Mouse (Mus musculus): Measurements from ENCODE around the gene Brd1. TPM values are rescaled to one million over a fixed set of nuclear protein-coding genes. Genes with fewer than 3 reads are reported as not detected.

Gene Brd1
- polyA plus RNA-seq, 1 experiment from 2014 or later = 7.0 TPM

DNA sequence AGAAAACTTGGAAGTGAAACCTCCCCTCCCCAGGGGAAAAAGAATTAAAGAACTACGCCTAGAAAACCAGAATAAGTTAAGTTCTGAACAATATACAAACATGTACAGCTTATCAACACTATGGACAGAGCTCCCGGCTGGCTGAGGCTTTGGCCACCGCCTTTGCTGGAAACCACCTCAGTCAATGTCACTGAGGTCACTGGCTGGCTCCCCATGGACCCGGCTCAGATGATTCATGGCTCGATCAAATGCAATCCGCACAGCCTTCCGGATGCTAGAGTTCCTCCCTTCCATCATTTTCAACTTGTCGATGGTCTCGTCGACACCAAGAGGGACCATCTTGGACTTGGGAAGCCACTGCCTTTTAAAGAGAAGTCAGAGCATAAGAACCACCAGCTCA lies 45.9 kb downstream of the Brd1 start:
- Histone ChIP-seq H3K9ac (ENCODE audit: low read depth, low read length) (no peak overlapping the region), H3K27ac (ENCODE audit: low read length) (no peak overlapping the region), H3K4me1 (ENCODE audit: control insufficient read depth, low read depth, low read length) (no peaks in the 10 kb centered on the region), H3K4me3 (ENCODE audit: low read depth, low read length) (no peak overlapping the region), H3K36me3 (ENCODE audit: control insufficient read depth, insufficient read depth) (peaks cover 38% of the 10 kb centered on the region), H3K4me2 (ENCODE audit: low read depth, low read length) (no peak overlapping the region), H3K9me3 (replicated peaks; ENCODE audit: control insufficient read depth, low read length) (no peaks in the 10 kb centered on the region), H3K27me3 (ENCODE audit: control insufficient read depth, insufficient read depth, low read depth, low read length) (no peaks in the 10 kb centered on the region)
- WGBS (ENCODE audit: insufficient replicate concordance) = 83% methylated on average over 10 of the region's 10 CpGs
- no peak for ATAC-seq (ENCODE audit: low read depth)

DNA sequence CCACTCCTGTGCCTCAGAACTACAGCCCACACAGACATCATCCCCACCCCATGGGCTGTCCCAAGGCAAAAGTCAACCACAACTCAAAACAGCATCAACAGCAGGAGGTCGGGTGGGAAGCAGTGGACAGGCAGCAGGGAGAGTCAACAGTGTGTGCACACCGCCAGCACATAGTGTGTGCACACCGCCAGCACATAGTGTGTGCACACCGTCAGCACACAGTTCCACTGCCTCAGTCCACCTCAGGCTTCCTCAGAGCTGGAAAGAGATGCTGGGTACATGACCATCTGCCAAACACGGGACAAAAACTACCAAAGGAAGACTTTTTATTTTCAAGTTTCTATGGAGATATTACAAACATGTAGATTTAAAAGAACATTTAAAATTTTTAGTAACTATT lies 47.3 kb downstream of the Brd1 start:
- ATAC-seq (ENCODE audit: low read depth) = no peak
- H3K4me1 ChIP-seq (ENCODE audit: control insufficient read depth, low read depth, low read length) = no peaks in the 10 kb centered on the region
- WGBS (ENCODE audit: insufficient replicate concordance) = 73% methylated on average over 5 of the region's 5 CpGs
- no peaks in the 10 kb centered on the region for H3K9me3 ChIP-seq (replicated peaks; ENCODE audit: control insufficient read depth, low read length)
- no peak overlapping the region for H3K4me3 ChIP-seq (ENCODE audit: low read depth, low read length)
- H3K9ac ChIP-seq (ENCODE audit: low read depth, low read length) = no peak overlapping the region
- no peaks in the 10 kb centered on the region for H3K27me3 ChIP-seq (ENCODE audit: control insufficient read depth, insufficient read depth, low read depth, low read length)
- H3K27ac ChIP-seq (ENCODE audit: low read length) = no peak overlapping the region
- H3K36me3 ChIP-seq (ENCODE audit: control insufficient read depth, insufficient read depth) = peaks cover 37% of the 10 kb centered on the region
- no peak overlapping the region for H3K4me2 ChIP-seq (ENCODE audit: low read depth, low read length)

DNA sequence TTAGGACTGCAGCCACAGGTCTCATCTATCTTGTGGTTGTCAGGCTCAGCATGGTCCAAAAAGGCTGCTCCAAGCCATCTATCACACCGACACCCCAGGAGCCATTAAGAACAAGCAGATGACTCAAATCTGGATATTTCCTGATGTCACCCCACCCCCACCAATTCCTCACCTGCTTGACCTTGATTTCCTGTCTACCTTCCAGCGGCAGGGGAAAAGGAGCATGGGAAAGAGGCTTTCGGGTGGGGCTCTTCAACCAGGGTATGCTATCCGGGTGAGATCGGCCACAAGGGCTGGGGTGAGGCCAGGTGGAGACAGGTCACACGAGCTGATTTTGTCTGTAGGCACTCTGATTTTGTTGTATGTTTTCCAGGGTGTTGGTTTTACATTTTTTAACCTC lies 50.0 kb downstream of the Brd1 start:
- H3K27ac ChIP-seq (ENCODE audit: low read length) = no peak overlapping the region
- H3K9ac ChIP-seq (ENCODE audit: low read depth, low read length) = no peak overlapping the region
- H3K36me3 ChIP-seq (ENCODE audit: control insufficient read depth, insufficient read depth) = peaks cover 17% of the 10 kb centered on the region
- no peaks in the 10 kb centered on the region for H3K27me3 ChIP-seq (ENCODE audit: control insufficient read depth, insufficient read depth, low read depth, low read length)
- no peak overlapping the region for H3K4me2 ChIP-seq (ENCODE audit: low read depth, low read length)
- WGBS (ENCODE audit: insufficient replicate concordance) = 75% methylated on average over 6 of the region's 6 CpGs
- no peaks in the 10 kb centered on the region for H3K4me1 ChIP-seq (ENCODE audit: control insufficient read depth, low read depth, low read length)
- ATAC-seq (ENCODE audit: low read depth) = no peak
- no peak overlapping the region for H3K4me3 ChIP-seq (ENCODE audit: low read depth, low read length)
- no peaks in the 10 kb centered on the region for H3K9me3 ChIP-seq (replicated peaks; ENCODE audit: control insufficient read depth, low read length)

DNA sequence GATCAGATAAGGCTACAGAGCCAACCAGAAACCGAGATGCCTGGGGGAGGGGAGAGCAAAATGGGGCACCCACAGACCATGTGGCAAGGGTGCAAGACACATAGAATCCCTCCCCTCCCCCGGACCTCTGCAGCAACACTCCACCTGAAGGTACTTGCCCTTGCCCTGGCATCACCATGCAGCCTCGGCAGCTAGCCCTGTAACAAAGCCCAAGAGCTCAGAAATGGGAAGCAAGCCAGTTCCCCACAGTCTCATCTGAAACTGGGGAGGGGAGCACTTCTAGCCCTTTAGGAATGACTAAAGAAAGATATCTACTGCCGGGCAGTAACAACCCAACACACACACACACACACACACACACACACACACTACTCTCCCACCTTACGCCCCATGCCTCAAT lies 53.1 kb downstream of the Brd1 start:
- ATAC-seq (ENCODE audit: low read depth) = no peak
- no peaks in the 10 kb centered on the region for H3K4me1 ChIP-seq (ENCODE audit: control insufficient read depth, low read depth, low read length)
- H3K36me3 ChIP-seq (ENCODE audit: control insufficient read depth, insufficient read depth) = no peaks in the 10 kb centered on the region
- H3K4me2 ChIP-seq (ENCODE audit: low read depth, low read length) = no peak overlapping the region
- no peaks in the 10 kb centered on the region for H3K9me3 ChIP-seq (replicated peaks; ENCODE audit: control insufficient read depth, low read length)
- no peak overlapping the region for H3K27ac ChIP-seq (ENCODE audit: low read length)
- H3K27me3 ChIP-seq (ENCODE audit: control insufficient read depth, insufficient read depth, low read depth, low read length) = no peaks in the 10 kb centered on the region
- no peak overlapping the region for H3K9ac ChIP-seq (ENCODE audit: low read depth, low read length)
- WGBS (ENCODE audit: insufficient replicate concordance) = 48% methylated on average over 5 of the region's 5 CpGs
- H3K4me3 ChIP-seq (ENCODE audit: low read depth, low read length) = no peak overlapping the region

DNA sequence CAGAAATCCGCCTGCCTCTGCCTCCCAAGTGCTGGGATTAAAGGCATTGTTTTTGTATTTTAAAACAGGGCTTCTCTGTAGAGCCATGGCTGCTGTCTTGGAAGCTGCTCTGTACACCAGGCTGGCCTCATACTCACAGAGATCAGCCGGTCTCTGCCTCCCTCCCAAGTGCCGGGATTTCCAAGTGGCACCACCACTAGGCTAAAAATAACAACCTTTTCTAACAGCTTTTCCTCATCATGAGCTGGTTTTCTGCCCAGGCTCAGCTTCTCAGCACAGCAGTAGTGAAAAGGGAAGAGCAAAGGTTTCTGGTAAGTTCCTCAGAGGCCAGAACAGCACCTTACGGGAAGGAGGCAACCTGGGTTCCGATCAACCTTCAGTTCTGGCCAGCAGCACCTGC lies 56.5 kb downstream of the Brd1 start:
- no peak for ATAC-seq (ENCODE audit: low read depth)
- WGBS (ENCODE audit: insufficient replicate concordance) = 65% methylated on average over 5 of the region's 5 CpGs

DNA sequence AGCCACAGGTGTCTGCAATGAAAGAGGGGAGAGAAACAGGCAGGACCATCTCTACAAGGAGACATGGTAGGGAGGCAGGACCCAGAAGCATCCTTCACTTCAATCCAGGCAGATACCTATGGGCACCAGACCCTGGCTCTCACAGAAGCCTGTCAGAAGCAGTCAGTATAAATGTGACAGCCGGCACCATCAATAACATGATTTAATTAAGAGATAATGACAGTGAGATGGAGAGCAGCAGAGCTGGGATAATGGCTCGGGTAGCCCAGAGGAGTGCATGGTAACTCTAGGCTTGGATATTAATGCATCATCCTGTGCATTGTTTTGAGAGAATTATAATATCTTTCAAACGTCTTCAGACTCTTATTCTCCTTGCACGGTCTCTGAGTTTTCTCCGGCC lies 58.0 kb downstream of the Brd1 start:
- ATAC-seq (ENCODE audit: low read depth) = no peak
- Histone ChIP-seq H3K27me3 (ENCODE audit: control insufficient read depth, insufficient read depth, low read depth, low read length) (no peaks in the 10 kb centered on the region), H3K36me3 (ENCODE audit: control insufficient read depth, insufficient read depth) (no peaks in the 10 kb centered on the region), H3K9ac (ENCODE audit: low read depth, low read length) (no peak overlapping the region), H3K9me3 (replicated peaks; ENCODE audit: control insufficient read depth, low read length) (no peaks in the 10 kb centered on the region), H3K4me3 (ENCODE audit: low read depth, low read length) (no peak overlapping the region), H3K4me2 (ENCODE audit: low read depth, low read length) (no peak overlapping the region), H3K27ac (ENCODE audit: low read length) (no peak overlapping the region), H3K4me1 (ENCODE audit: control insufficient read depth, low read depth, low read length) (no peaks in the 10 kb centered on the region)
- WGBS (ENCODE audit: insufficient replicate concordance) = 64% methylated on average over 5 of the region's 5 CpGs

More for the DNA sequence above, 56.5 kb downstream of the Brd1 start:
- Histone ChIP-seq H3K27me3 (ENCODE audit: control insufficient read depth, insufficient read depth, low read depth, low read length) (no peaks in the 10 kb centered on the region), H3K36me3 (ENCODE audit: control insufficient read depth, insufficient read depth) (no peaks in the 10 kb centered on the region), H3K27ac (ENCODE audit: low read length) (no peak overlapping the region), H3K9ac (ENCODE audit: low read depth, low read length) (no peak overlapping the region), H3K9me3 (replicated peaks; ENCODE audit: control insufficient read depth, low read length) (no peaks in the 10 kb centered on the region), H3K4me2 (ENCODE audit: low read depth, low read length) (no peak overlapping the region), H3K4me1 (ENCODE audit: control insufficient read depth, low read depth, low read length) (no peaks in the 10 kb centered on the region), H3K4me3 (ENCODE audit: low read depth, low read length) (no peak overlapping the region)

DNA sequence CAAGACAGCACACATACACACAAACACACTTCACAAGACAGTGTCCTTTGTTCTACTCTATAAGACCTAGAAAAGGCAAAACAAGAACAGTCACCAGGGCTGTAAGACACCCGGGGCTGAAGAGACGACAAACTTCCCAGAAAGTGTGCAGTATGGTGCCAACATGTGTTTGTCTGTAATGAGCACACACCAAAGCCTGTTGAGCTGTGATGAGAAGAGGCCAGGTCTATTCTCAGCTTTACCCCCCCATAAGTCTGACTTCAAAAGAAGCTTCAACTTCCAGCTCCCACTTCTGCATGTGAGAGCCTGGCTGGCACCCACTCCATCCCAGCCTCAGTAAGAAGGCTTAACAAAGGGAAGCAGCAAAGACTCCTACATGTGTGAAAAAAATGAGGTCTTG lies 65.3 kb downstream of the Brd1 start:
- no peak for ATAC-seq (ENCODE audit: low read depth)
- Histone ChIP-seq H3K4me1 (ENCODE audit: control insufficient read depth, low read depth, low read length) (no peaks in the 10 kb centered on the region), H3K27me3 (ENCODE audit: control insufficient read depth, insufficient read depth, low read depth, low read length) (no peaks in the 10 kb centered on the region), H3K9me3 (replicated peaks; ENCODE audit: control insufficient read depth, low read length) (no peaks in the 10 kb centered on the region), H3K36me3 (ENCODE audit: control insufficient read depth, insufficient read depth) (no peaks in the 10 kb centered on the region), H3K4me2 (ENCODE audit: low read depth, low read length) (no peak overlapping the region), H3K4me3 (ENCODE audit: low read depth, low read length) (no peak overlapping the region), H3K9ac (ENCODE audit: low read depth, low read length) (no peak overlapping the region), H3K27ac (ENCODE audit: low read length) (no peak overlapping the region)
- WGBS (ENCODE audit: insufficient replicate concordance) = 74% methylated on average over 2 of the region's 2 CpGs

DNA sequence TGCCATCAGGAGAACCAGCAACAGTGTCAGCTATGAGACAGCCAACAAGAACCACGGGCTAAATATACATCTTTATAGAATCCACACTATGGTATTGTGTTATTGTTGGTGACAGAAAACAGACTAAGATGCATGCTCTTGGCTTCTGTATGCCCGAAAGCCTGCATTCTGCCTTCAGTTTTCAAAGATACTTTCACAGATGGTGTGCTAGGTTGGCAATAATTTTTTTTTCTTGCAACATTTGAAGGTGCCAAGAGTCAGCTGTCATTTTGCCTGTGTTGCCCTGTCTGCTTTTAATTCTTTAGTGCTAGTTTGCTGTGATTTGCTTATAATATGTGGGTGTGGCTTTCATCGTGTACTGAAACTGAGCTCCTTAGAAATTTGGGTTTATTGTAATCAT lies 66.4 kb downstream of the Brd1 start:
- no peak overlapping the region for H3K4me3 ChIP-seq (ENCODE audit: low read depth, low read length)
- H3K9ac ChIP-seq (ENCODE audit: low read depth, low read length) = no peak overlapping the region
- H3K36me3 ChIP-seq (ENCODE audit: control insufficient read depth, insufficient read depth) = no peaks in the 10 kb centered on the region
- no peak overlapping the region for H3K27ac ChIP-seq (ENCODE audit: low read length)
- ATAC-seq (ENCODE audit: low read depth) = no peak
- WGBS (ENCODE audit: insufficient replicate concordance) = 64% methylated on average over 3 of the region's 3 CpGs
- no peaks in the 10 kb centered on the region for H3K4me1 ChIP-seq (ENCODE audit: control insufficient read depth, low read depth, low read length)
- no peaks in the 10 kb centered on the region for H3K27me3 ChIP-seq (ENCODE audit: control insufficient read depth, insufficient read depth, low read depth, low read length)
- H3K4me2 ChIP-seq (ENCODE audit: low read depth, low read length) = no peak overlapping the region
- no peaks in the 10 kb centered on the region for H3K9me3 ChIP-seq (replicated peaks; ENCODE audit: control insufficient read depth, low read length)

DNA sequence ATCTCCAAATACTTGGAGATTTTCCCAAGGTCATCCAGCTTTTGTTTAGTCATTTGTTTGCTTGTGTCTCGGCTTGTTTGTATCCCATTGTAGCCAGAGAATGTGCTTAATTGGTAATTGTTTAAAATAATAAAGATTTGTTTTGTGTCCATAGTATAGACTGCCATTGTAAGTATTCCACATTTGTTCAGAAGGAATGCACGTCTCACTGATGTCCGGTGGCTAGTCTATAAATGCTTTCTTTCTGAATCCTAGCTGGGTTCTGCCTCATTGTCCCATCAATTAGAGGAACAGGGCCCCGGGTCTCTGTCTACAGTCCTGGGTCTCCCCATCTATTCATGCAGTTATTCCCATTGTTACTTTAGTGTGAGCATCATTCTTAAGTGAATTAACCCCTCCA lies 68.2 kb downstream of the Brd1 start:
- Histone ChIP-seq H3K27me3 (ENCODE audit: control insufficient read depth, insufficient read depth, low read depth, low read length) (no peaks in the 10 kb centered on the region), H3K4me3 (ENCODE audit: low read depth, low read length) (no peak overlapping the region), H3K9me3 (replicated peaks; ENCODE audit: control insufficient read depth, low read length) (no peaks in the 10 kb centered on the region), H3K4me2 (ENCODE audit: low read depth, low read length) (no peak overlapping the region), H3K9ac (ENCODE audit: low read depth, low read length) (no peak overlapping the region), H3K4me1 (ENCODE audit: control insufficient read depth, low read depth, low read length) (no peaks in the 10 kb centered on the region), H3K27ac (ENCODE audit: low read length) (no peak overlapping the region), H3K36me3 (ENCODE audit: control insufficient read depth, insufficient read depth) (no peaks in the 10 kb centered on the region)
- ATAC-seq (ENCODE audit: low read depth) = no peak
- WGBS (ENCODE audit: insufficient replicate concordance) = 53% methylated on average over 4 of the region's 4 CpGs

DNA sequence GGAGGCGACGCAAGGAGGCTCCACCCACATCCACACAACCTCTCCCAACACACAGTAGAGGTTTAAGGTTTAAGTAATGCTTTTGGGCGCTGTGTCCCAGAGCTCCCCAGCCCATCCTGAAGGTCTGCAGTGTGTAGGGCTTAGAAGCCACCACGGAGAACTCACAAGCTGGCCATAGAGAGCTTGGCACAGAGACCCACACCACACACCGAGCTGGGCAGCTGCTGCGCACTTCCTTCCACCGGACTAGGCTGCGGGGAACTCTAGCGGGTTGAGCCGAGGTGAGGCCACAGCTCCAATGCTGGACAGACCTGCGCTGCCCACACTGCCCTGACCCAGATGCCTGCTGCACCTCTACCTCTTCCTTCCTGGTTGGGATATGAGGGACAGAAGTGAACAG lies 71.0 kb downstream of the Brd1 start:
- WGBS (ENCODE audit: insufficient replicate concordance) = 27% methylated on average over 11 of the region's 11 CpGs
- no peak overlapping the region for H3K4me2 ChIP-seq (ENCODE audit: low read depth, low read length)
- H3K27me3 ChIP-seq (ENCODE audit: control insufficient read depth, insufficient read depth, low read depth, low read length) = no peaks in the 10 kb centered on the region
- no peak overlapping the region for H3K27ac ChIP-seq (ENCODE audit: low read length)
- H3K36me3 ChIP-seq (ENCODE audit: control insufficient read depth, insufficient read depth) = no peaks in the 10 kb centered on the region
- H3K4me3 ChIP-seq (ENCODE audit: low read depth, low read length) = no peak overlapping the region
- no peak overlapping the region for H3K9ac ChIP-seq (ENCODE audit: low read depth, low read length)
- no peak for ATAC-seq (ENCODE audit: low read depth)
- H3K9me3 ChIP-seq (replicated peaks; ENCODE audit: control insufficient read depth, low read length) = no peaks in the 10 kb centered on the region
- H3K4me1 ChIP-seq (ENCODE audit: control insufficient read depth, low read depth, low read length) = no peaks in the 10 kb centered on the region

Measured in liver, embryonic 16.5 days (tissue).